Mouse (Mus musculus) spleen, adult 2 months (tissue): ENCODE results near the gene Unc5c.

ENCODE experiments used
- CTCF ChIP-seq: fragments of 200-500 bp; IDR thresholded peaks from 2 replicates; pipeline ENCODE4 v1.5.1; 2011; ENCODE audit warnings: mild to moderate bottlenecking, inconsistent platforms; ENCODE audit not compliant: insufficient read depth, insufficient read length, insufficient replicate concordance; ENCODE audit errors: extremely low read depth
- POLR2A ChIP-seq: fragments of 200-500 bp; IDR thresholded peaks from 2 replicates; pipeline ENCODE4 v1.6.1; 2011; ENCODE audit warnings: low read depth, low read length, inconsistent platforms

DNA sequence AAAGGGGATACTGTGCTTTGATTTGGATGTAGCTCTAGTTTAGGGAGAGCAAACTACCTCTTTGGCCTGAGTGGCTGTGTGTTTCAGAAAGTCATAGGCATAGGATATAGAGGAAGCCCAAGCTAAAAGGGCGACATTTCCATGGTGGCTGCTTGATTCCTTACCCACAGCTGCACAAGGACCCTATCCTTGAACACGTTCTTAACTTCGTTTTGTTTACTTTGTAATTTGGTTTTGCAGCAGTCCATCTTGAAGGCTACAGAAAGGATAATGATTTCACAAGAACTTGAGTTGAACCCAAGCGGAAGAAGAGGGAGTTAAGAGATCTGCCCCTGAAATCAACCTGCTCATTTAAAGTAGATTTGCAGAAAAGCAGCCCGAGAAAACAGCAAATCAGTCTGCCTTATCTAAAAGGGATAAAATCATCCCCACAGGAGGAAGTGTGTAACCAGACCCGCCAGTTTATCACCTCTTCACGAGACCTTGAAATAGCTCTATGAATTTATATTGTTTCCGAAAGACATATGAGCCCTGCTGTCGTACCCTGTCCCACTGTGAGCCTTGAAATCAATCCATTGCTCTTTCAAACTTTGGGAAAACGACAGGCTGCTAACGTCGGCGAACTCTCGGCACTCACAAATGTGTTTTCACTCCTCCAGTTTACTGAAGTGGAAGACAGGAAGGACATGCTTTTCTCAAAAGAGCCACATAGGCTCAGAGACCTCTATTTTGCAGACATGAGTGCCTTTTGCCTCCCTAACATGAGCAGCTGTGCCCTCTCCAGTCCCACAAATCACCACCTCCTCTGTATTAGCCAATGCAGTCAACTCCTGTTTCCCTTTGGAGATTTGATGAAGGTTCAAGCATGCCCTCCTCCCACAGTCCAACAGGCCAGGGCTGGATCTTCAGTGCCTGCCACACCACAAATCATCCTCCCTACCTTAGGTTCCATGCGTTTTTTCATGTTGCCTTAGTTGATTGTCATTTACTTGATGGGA is 195.3 kb downstream of the Unc5c start:
- TF ChIP-seq CTCF (no peak), POLR2A (no peak)
